Mouse (Mus musculus) spleen, postnatal 10 days (tissue): ENCODE data around the gene Bod1l.

ENCODE experiments used
- DNase-seq, 2 experiments: peaks; one replicate each; pipeline ENCODE4 v3.0.0; 2021 to 2022; ENCODE audit warnings: low spot score in 2 of 2

Gene Bod1l

DNA sequence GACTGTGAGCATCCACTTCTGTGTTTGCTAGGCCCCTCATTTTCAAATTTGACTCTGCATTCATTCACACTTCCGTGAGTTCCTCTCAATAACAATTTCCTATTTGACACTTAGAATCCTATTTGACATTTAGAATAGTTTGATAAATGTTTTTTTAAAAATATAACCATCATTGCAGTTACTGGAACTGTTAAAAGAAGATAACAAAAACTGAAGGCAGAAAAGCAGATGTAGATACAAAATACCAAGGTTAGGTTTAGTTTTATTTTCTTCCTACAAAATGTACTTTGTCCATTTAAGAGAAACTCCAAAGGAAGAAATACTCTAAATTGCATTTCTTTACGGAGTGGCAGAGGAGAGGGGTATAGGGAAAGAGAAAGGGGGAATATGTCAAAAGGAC, 42.5 kb downstream of the Bod1l start:
- DNase-seq, result no peak

DNA sequence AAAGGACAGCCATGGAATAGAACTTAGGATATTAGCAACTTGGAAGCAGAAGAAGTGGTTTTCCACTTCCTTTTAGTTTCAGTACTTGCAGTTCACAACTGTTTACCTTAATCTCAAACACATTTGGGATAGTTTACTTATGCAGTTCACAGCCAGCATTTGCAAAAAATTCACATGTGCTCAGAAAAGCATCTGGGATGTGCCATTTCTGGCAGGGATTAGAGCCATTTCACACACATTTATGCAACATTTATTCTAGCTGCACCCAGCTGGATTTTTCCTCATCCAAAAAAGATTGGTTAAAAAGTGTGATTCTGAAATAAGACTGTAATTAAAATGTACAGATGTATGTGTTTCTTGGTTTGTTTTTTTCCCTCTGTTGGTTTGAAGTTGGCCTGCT, 49.7 kb downstream of the Bod1l start:
- DNase-seq, result no peak

- DNase-seq, result no peak
Observed at GRCm38 (mm10) chr5:41790517-41790916, 53.6 kb downstream of the Bod1l start.

- no peak for DNase-seq
Observed at GRCm38 (mm10) chr5:41788877-41789276, 55.2 kb downstream of the Bod1l start.

DNA sequence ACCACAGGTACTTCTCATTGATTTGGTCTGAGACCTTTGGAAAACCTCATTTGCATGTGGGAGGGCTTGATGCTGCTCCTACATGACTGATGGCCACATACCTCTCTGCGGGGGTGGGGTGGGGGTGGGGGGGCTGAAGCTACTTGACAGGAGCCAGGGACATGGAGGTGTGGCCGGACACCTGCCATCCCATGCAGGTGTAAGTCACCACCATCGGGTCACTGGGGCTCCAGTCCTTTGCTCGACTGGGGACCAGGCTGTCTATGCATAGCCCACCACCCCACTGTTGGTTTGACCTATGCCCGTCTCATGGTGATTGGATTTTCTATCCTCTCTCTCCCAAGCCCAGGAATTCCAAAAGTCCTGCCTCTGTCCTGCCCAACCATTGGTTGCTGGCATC, 62.2 kb downstream of the Bod1l start:
- DNase-seq, result no peak

- no peak for DNase-seq
Observed at GRCm38 (mm10) chr5:41780026-41780425, 64.1 kb downstream of the Bod1l start.

DNA sequence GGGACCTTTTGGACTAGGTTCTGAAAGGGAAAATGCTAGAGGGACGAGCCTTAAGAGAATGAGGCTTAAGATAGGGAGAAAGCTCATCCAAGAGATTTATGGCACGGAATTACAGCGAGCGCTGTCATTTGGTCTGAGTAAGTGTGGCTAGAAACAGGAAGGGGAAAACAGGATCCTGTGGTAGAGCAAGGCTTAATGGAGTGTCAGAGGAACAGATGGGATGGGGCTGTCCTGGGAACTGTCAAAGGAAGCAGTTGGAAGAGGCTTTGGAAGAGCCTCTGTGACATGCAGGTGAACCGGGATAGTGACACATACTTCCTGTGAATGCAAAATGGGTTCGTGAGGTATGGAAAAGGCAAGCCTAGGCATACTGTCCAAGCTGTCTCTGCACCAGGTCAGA, 68.4 kb downstream of the Bod1l start:
- DNase-seq, result no peak

- no peak for DNase-seq
Observed at GRCm38 (mm10) chr5:41775273-41775672, 68.8 kb downstream of the Bod1l start.

GRCm38 (mm10) chr5:41768382-41769040, 75.6 kb downstream of the Bod1l start:
- DNase-seq, result peak; percentile 72 to 90

- no peak for DNase-seq
Observed at GRCm38 (mm10) chr5:41767296-41768200, 76.6 kb downstream of the Bod1l start.

DNA sequence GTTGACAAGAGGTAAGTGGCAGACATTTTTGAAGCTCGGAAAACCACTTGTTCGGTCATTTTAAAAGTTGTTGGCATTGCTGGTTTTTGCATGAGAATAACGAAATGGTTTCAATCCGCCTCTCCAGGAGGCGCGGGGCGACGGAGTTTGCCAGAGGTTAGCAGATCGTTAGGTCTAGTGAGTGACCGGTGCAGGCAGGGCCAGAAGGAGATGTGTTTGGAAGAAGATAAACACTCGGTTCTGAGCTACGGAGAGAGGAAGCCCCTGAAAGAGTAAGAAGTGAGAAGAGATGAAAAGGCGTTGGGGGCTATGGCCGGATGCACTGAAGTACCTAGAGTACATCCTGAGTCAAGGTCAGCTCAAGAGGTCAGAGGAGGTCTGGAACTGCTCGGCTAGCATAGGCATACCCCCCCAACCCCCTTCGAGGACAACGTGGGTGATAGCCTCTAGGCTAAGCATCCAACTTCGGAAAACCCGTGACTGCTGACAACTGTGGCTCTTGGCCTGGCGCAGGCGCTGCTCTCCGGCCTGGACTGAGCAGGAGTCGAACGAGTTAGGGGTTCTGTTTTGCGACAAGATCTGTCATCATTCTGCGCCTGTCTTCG, 77.6 kb downstream of the Bod1l start:
- DNase-seq, result no peak

DNA sequence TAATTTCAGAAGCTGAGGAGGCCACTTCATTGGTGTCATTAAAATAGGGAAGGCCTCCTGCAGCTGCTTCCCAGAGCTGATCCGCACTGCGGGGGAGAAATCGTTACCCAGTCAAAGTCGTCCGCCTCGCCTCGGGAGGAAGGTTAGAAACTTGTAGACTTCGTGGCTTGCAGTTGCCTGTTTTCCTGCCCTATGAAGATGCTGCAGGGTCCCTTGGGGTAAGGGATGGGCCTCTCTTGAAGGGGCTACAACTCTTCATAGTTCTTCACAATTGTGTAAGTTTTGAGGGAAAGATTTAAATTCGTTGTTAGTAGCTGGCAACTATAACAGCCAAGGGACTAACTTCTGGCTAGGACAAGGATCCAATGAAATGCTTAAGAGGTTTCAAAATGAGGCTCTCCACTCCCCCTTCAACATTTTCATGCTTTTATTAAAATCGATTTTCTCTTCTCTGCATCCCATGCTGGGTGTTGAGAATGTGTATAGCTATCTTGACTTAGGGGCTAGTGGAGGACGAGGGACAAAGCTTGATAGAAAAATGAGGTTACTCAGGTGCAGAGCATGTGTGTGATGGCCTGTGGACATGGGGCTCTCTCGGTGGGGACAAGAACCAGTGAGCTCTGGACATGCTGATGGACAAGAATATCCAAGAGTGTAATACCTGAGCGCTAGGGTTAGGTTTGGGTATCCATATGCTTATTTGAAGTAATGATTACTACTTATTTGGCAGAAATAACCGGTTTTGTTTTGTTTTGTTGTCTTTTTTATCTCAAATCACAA, 78.3 kb downstream of the Bod1l start:
- DNase-seq, result no peak

GRCm38 (mm10) chr5:41763731-41764721, 80.1 kb downstream of the Bod1l start, which contains the start of gene Nkx3-2:
TSS of gene Nkx3-2 (minus strand) at chr5:41764501.
- peak in 1 of 2 experiments; percentile 33 for DNase-seq

DNA sequence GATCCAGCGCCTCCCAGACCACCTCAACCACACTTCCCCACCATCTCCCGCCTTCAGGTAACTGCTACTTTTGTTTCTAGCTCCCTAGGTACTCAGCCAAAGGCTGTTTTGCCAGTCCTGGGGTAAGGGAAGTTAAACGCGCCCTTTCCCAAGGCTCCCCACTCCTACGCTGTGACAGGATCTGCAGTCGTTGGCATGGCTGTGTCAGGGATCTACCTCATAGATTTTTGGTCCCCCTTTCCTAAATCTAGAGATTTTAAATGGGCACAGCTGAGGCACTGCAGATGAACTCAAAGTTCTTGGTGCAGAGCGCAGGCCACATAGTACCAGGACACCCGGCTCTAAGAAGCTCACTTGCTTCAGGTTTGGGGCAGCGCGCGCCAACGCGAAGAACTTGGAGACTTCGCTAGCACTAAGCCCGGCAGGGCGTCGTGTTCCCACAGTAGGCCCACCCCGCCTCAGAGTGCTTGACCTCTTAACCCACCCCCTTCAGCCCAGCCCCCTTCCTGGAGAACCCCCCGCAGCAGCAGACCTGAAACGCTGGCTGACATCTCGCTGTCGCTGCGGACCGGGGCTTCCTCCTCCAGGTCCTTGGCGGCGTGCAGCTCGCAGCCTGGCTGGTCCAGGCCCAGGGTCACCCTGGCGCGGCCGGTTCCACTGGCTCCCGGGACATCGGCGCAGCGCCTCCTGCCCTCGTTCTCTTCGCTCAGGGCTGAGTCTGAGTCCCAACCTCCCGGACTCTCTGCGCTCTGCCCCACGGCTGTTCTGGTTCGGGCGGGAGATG, 81.0 kb downstream of the Bod1l start:
- no peak for DNase-seq

DNA sequence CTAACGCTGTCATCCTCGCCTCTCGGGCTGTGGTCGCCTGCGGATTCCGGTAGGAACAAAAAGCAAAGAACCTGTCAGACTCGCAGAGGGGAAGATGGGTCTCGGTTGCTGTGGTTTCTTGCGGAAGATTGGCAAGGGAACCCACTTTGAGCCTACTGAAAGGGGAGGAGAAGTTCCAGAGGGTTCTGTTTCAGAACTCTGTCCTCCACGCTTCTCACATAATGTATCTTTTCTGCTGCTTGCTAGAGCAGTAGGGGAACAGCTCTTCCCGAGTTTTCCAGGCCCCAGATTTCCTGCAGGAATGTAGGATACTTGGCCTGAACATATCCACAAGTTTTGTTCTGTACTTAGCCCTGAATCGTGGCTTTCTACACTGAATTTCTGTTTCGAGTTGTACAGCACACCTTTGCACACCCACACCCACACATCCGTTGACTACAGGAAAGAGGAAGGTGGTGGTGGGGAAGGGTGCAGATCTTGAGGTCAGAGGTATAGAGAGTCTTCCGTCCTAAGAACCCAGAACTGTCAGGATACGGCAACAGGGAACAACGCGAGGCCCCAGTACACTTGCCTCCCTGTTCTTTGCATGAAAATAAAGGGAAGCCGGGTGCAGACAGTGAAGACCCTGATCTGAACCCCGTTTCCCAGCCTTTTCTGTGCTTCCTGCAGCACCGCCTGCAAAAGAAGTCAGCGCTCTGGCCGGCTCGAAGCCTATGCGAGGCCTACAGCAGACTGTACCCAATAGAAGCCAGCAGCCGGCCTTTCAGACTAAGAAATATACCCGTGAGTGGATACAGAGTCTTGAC, 81.8 kb downstream of the Bod1l start:
- DNase-seq, result no peak

DNA sequence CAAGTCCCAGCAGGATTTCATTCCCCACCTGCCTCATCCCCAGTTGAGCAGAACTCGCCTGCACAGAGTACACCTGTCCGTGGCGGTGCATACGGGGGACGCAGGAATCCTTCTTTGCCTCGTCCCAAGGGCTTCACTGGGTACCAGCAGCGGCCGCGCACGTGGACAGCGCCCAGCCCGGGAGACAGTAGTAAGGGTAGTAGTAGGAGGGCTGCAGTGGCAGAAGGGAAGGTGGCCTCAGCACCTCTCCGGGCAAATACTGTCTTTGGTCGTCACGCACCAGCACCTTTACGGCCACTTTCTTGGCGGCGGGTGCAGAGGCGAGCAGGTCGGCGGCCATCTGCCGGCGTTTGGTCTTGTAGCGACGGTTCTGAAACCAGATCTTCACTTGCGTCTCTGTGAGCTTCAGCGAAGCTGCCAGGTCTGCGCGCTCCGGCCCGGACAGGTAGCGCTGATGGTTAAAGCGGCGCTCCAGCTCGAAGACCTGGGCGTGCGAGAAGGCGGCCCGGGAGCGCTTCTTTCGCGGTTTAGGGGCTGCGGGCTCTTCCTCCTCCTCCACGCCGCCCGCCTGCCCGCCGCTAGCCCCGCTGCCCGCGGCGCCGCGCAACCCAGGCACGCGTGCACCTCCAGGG, 82.5 kb downstream of the Bod1l start:
- no peak for DNase-seq

- DNase-seq, result no peak
Observed at GRCm38 (mm10) chr5:41760831-41761508, 83.1 kb downstream of the Bod1l start.

DNA sequence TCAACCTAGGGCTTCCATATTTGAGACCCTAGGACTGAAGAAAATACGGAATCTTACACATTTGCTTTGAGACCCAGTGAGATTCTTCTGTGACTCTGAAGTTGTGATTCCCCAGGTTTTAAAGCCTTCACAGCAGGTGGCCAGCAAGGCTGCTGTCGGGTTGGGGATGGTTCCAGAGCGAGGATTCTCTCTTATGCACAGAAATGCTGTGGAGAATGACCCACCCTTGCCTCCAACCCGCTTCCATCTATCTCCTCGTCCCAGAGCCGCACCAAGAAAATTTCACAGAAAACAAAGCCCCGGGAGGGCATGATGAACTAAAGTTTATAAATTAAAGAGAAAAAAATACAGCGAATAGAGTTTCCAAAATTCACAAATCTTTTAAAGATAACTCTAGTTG, 84.0 kb downstream of the Bod1l start:
- no peak for DNase-seq
